Mouse (Mus musculus): ENCODE measurements around the gene Ecm2.

Ecm2 gene

DNA sequence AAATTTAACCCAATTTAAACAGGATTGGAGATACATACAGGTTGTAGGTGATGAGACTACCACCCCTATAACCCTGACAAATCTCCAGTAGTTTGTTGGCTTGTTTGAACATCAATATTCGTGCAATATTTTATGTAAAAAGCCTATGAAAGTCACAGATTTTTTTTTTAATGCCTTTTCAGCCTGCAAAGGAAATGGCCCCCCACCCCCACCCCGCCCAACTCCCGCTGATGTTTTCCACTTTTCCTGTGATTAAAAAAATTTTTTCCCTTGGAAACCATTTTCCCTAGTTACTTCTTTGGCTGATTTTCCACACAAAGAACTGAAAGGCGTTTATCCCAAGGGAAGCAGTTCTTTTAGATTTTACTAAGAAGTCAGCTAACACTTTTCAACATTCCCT lies at the start of gene Ecm2:
Gene Ecm2 (plus strand): TSS at position 301 of the 400 bp plus-strand sequence.
- no peak for DNase-seq

DNA sequence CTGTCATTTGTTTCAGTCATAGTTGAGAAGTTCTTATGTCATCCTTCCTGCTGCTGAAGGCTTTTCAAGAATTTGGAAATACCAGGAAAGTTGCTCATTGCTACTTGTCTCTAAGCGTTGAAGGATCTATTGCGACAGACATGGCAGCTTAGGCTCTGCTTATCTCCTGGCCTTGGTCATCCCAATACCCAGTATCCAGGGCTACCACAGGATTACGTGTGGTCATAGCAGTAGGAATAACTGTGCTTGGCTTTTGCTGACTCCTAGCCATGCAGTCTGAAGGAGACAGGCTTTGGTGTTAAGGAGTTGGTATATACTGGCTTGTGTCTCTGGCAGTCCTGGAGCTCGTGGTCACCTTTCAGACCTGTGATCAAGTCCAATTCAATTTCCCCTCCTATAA lies 44.3 kb upstream of the Ecm2 start:
- DNase-seq, result no peak

DNA sequence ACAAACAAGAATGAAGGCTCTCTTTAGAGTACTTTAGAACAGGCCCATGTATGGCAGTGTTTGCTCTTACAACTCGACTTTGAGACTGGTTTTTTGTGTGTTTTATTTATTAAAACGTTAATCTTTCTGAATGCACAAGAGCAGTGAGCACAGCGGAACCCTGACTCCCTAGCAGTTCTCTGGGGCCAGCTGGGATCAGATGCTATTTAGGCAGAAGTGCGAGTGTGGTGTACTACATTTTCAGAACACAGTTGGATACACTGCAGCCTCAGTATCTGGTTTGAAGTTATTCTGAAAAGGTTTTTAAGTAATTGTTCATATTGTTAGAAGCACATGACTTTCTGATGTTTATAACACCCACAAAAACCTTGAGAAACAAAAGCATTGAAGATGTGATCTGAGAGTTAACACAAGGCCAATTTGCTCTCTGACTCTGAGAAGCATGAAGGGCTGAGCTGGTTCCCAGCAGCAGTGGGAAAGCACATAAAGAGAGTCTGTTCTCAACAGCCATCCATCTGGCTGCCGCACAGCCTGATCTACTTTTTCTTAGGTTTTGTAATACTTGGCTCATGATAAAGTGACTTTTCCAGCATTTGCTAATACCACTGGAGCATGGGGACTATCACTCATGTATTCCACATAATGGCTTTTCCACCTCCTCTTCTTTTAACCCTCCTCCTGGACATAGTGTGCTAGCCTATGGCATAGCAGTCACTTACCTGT lies 43.8 kb upstream of the Ecm2 start:
- peak in 1 of 2 experiments; percentile 64 for DNase-seq

- peak; percentile 52 to 64 for DNase-seq
These were observed 43.0 kb upstream of the Ecm2 start for GRCm38 (mm10) chr13:49461458-49462132.

DNA sequence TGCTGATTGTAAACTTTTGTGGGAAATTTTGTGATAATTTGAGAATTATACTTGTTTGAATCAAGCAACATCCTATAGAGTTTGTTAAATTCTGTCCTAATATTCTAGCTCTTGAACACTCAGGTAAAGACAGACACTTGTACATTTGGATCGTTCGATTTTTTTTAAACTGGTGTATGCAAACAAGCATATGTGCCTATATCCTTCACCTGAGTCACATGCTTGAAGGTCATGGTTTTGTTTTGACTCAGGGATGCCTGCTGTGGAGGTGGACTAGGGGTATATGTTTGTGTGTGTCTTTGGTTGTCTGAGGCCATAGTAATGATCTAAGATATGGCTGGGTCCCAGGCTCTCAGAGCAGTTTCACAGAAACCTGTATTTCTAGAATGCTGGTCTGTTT lies 41.7 kb upstream of the Ecm2 start:
- no peak for DNase-seq

DNA sequence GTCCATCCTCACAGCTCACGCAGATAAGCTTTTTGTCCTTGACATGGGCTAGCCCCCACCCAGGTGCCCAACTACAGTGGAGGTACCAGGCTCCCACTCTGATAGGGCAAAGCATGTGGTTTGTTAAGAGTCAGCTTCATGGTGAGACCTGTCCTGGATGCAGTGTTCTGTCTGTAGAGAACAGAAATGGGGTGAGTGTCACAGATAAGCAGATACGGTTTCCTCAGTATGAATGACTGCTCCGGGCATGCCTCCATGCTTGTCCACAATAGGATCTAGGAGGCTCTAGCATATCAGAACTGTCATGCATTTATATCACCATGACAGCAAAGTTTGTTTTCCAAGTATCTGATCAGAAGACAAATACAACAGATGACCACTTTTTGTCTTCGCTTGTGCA lies 38.7 kb upstream of the Ecm2 start:
- DNase-seq, result no peak

GRCm38 (mm10) chr13:49466393-49467075 lies 38.1 kb upstream of the Ecm2 start:
- DNase-seq, result peak; percentile 43 to 78

DNA sequence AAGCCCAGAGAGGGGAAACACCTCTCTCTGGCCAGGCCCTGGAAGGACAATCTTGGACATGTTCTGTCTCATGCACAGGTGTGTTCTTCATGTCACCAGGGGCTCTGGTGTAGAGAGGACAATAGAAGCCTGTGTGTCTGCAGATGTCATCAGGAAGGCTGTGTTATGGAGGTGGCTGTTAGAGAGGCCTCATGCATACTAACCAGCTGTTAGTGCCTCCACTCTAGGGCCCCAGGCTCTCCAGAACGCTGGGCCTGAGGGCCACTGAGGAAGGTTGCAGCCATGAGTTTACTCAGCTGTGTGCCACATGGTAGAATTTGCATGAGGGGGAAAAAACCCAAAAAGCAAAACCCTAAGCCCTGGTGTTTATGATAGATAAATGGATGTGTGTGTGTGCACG lies 37.0 kb upstream of the Ecm2 start:
- DNase-seq, result no peak

GRCm38 (mm10) chr13:49469002-49469401 lies 35.6 kb upstream of the Ecm2 start:
- DNase-seq, result no peak

GRCm38 (mm10) chr13:49470319-49470718 lies 34.3 kb upstream of the Ecm2 start:
- no peak for DNase-seq

GRCm38 (mm10) chr13:49470806-49471205 lies 33.8 kb upstream of the Ecm2 start:
- peak; percentile 28 to 75 for DNase-seq

DNA sequence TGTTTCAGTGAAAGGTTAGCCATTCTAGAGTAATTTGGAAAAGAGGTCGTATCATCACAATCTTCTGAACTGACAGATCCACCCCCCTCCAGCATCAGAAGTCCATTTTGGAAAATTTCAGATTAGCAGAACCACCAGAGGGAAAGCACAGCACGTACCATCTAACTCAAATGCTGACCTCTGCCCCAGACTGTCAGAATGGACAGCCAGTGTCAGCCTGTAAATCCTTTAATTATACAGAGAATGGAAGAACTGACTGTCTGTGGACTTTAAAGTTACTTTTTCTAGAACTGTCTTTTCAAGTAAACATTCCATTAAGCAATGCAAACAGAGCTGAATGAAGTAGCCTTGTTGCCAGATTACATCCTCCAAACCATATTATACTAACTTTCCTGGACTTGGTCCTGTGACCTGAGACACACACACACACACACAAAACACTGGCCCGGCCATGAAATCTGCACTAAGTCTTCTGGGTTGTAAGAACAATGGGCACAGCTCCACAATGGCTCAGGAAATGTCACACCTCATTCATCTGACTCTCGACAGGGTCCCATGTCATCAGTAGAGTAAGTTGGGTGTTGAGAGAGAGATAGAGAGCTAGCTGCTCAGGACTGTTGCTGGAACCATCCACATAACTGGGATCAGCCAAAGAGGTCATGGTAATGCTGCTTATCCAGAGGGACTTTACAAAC lies 32.5 kb upstream of the Ecm2 start:
- DNase-seq, result peak; percentile 65 to 86

GRCm38 (mm10) chr13:49472676-49473005 lies 32.0 kb upstream of the Ecm2 start:
- DNase-seq, result peak in 1 of 2 experiments; percentile 69

DNA sequence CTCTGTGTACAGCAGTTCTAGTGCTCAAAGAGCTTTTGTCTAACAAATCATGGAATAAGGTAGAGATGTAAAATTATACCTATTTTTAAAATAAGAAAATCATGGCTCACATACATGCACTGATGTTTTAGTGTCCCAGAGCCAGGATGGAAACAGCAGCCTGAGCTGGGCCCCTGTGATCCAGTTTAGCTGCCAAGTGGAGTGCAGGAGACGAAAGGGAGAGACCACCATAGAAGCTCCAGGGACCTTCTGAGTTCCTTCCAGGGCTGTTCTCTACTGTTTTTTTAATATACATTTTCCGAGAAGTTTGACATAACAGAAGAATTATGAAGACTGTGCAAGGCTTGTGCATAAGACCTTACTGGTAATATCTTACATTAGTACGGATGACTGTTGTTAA lies 26.7 kb upstream of the Ecm2 start:
- no peak for DNase-seq

- DNase-seq, result no peak
These were observed 25.7 kb upstream of the Ecm2 start for GRCm38 (mm10) chr13:49478851-49479374.

DNA sequence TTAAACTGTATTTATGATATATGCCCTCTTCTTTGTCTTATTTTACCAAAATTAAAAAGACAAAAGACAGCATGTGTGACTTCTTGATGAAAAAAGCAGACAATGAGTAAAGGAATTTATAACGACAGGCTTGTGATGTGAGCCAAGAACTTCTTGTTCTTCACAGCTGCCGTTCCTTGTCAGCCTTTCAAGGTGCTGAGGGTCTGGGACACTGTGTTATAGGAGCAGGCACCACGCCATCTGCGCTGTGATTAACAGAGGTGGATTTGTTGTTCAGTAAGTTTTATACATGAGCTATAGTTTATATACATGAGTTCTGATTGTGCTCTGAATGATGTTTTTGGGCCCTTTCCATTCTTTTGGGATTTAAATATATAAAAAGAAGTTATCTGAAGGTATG lies 25.2 kb upstream of the Ecm2 start:
- DNase-seq, result peak in 1 of 2 experiments; percentile 44

GRCm38 (mm10) chr13:49480057-49480456 lies 24.6 kb upstream of the Ecm2 start:
- peak; percentile 83 to 93 for DNase-seq

GRCm38 (mm10) chr13:49480551-49480950 lies 24.1 kb upstream of the Ecm2 start:
- peak; percentile 32 to 63 for DNase-seq

DNA sequence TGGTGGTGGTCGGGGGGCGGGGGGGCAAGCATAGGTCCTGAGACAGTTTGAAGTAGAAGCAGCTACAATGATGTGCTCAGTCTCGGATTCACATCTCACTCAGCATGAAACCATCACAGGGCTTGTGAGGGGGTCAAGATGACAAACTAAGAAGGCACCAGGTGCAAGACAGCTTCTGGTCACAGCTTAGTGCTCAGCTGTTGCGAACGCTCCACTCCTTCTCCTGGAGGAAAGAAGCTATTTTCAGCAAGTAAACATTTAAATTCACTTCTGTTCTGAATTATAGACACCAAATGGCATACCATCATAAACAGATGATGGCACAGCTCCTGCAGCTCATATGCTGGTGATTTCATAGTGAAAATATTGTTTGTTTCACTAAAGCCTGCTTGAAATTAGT lies 19.2 kb upstream of the Ecm2 start:
- peak in 1 of 2 experiments; percentile 27 for DNase-seq

GRCm38 (mm10) chr13:49492376-49493368 lies 11.9 kb upstream of the Ecm2 start, which contains the start of gene Tes3-ps:
TSS of gene Tes3-ps (plus strand) at chr13:49493318.
- DNase-seq, result no peak

DNA sequence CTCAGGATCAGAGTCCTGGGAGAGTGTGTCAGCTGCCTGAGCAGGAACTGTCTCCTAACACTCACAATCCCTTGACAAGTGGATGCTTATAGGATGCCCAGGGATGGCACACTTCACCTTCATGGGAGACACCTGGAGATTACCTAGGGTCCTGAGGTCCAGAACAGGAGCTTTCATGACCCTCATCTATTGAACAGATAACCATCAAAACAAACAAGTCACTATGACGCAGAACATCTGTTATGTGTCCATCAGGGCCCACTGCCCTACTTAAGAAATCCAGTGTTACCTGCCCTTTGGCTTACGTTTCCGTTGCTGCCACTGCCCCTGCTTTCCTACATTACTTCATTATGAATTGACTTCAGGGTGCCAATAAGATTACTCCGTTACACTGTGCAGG lies 1.2 kb downstream of the Ecm2 start:
- no peak for DNase-seq

DNA sequence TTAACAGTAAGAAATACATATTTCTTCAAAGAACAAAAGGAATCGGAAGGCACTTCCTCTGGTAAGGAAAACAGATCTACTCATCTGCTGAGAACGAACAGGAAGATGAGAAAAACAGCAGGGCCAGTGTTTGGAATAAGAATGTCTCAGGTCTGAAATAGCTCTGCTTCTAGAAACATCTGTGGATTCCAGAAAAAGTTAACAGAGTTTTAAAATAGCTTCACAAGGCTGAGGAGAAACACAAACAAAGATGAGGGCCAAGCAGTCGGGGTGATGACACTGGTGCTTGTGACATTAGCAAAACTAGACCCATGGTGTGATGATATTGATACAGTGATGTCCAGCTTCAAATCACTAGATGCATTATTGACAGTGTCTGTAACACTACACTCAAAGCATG lies 2.6 kb downstream of the Ecm2 start:
- DNase-seq, result peak in 1 of 2 experiments; percentile 28

Measured in lung, postnatal 4 days (tissue).